Mouse (Mus musculus) Muller cell, postnatal 12 days (primary cell): ENCODE measurements around the gene Bri3bp.

Source experiments
- DNase-seq: peaks from one replicate; pipeline ENCODE4 v3.0.0-alpha.2; 2015; ENCODE audit errors: inconsistent ontology term

The Bri3bp gene

DNA sequence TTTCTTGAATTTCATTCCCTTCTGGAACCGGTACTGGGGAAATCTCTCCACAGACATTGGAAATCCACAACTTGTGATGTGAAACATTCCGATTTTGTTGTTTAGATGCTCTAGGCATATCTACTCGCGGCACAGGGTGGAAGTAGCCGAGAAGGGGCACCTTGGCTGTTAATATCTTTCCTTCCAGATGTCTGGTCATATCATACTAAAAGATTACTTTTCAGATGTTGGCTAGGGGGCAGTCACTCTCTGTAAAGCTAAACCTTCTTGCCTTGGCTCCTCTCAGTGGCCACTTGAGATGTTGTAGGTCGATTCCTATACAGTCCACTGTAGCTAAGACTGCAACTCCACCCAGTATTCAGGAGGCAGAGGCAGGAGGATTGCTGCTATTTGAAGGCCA is 14.7 kb downstream of the Bri3bp start:
- no peak for DNase-seq

DNA sequence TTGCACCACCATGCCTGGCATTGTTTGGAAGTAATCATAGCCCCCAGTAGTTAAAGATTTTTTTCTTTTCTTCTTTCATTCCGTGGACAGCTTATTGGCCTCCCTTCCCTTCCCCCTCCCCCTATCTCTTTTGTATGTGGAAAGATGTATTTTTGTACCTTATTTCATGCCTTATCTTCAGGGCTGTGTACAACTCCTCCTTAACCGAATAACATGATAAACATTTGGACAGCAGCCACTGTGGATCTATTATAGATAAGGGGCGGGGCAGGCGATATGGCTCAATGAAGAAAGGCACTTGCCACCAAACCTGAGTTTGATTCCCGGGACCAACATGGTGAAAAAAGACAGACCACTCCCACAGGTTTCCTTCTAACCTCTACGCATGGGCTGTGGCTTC is 16.2 kb downstream of the Bri3bp start:
- no peak for DNase-seq

DNA sequence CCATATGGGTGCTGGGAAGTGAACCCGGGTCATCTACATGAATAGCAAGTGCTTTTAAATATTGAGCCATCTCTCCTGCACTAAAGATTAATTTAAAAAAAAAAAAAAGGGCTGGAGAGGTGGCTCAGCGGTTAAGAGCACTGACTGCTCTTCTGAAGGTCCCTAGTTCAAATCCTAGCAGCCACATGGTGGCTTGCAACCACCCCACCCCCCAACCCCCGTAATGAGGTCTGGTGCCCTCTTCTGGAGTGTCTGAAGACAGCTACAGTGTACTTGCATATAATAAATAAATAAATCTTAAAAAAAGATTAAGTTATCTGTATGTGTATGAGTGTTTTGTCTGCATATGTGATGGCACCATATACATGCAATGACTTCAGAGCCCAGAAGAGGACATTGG is 19.2 kb downstream of the Bri3bp start:
- DNase-seq = no peak

GRCm38 (mm10) chr5:125461868-125462445 is 20.6 kb downstream of the Bri3bp start:
- no peak for DNase-seq

- no peak for DNase-seq
Measured at GRCm38 (mm10) chr5:125465192-125465591, 23.8 kb downstream of the Bri3bp start.

DNA sequence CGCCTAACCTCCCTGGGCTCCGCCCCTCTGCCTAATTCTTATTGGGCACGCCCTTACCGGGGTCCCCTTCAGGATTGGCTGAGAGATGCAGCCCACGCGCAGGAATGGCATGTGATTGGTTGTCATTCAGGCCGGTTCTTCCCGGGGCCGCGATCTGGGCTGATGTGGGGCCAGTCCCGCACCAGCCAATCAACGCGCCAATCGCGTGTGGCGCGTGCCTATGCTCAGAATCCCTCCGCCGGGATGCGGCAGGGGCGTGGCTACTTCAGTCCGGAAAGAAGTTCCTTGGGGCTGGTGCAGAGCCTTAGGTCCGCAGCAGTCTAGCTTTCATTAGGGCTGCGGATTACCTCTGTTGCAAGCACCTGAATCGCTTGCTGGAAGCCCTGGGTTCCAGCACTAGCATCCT is 24.3 kb downstream of the Bri3bp start:
- DNase-seq = peak; percentile 98

DNA sequence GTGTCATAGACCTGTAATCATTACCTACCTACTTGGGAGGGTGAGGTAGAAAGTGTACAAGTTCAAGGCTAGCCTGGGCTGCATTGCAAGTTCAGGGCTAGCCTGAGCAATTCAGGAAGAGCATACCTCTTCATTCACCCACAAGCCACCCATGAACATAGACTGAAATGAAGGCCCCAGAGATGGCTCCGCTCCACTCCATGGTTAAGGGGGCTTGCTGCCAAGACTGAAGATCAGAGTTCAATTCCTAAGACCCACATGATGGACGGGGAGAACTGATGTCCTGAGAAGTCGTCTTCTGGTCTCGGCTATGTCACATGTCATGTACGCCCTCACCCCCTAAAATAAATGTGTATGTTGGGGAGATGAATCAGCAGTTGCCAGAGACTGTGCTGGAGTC is 25.1 kb downstream of the Bri3bp start:
- DNase-seq = no peak

DNA sequence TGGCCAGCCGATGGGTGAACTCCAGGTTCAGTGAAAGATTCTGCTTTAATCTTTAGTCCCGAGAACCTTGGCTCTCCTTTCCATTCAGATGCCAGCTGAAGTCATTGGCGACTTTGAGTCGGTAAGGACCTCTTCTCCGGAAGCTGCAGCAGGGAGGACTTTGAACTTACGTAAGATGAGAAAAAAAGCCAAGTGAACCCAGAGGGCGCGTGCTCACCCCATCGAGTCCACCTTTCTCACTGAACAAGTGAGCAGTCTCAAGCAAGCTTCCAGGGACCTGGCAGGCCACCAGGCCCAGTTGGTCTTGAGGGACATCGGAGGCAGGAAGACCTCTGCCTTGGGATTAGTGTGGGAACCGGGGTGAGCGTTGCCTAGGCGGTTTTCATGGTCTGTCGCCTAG is 25.9 kb downstream of the Bri3bp start:
- no peak for DNase-seq

GRCm38 (mm10) chr5:125470713-125471112 is 29.3 kb downstream of the Bri3bp start:
- no peak for DNase-seq

DNA sequence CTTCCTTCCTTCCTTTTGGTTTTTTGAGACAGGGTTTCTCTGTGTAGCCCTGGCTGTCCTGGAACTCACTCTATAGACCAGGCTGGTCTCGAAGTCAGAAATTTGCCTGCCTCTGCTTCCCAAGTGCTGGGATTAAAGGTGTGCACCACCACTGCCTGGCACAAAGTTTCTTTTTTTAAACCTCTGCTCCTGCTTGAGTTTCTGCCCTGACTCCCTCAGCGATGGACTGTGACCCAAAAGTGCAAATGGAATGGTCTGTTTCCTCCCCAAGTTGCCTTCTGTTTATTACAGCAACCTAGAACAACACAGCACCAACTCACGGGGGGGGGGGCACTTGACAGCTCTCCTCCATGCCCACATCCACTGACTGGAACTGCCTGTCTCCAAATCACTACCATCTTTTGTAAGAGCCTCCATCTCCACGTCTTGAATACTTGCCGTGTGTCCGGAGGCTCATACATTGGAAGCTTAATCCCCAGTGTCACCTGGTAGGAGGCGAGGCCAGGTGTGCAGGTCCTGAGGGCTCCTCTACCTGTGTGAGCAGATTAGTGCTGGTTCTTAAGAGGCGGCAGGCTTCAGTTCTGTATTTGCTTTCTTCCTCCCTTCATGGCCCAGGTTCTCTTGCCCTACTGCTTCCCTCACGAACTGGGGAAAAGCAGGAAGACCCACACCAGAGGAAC is 31.6 kb downstream of the Bri3bp start:
- no peak for DNase-seq

GRCm38 (mm10) chr5:125475030-125475429 is 33.7 kb downstream of the Bri3bp start:
- DNase-seq = no peak

- DNase-seq = peak; percentile 99
Measured at GRCm38 (mm10) chr5:125475601-125476285, 34.4 kb downstream of the Bri3bp start, which contains the start of gene Aacs. TSS of gene Aacs (plus strand) at chr5:125475814.

DNA sequence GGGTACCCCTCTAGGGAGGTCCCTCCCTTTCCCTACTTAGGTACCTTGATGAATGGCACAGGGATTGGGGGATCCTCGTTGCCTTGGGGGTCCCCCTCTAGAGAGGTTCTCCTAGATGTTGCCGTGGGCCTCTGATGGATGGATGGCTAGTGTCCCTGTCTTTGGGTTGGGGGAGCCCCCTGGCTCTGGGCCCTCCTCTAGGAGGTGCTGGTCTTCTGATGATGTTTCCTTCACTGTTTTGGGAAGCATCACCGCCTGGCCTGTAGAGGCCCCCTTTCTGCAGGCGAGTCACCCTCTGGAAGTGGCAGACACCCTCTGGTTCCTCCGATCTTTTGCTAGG is 34.9 kb downstream of the Bri3bp start:
- DNase-seq = no peak

DNA sequence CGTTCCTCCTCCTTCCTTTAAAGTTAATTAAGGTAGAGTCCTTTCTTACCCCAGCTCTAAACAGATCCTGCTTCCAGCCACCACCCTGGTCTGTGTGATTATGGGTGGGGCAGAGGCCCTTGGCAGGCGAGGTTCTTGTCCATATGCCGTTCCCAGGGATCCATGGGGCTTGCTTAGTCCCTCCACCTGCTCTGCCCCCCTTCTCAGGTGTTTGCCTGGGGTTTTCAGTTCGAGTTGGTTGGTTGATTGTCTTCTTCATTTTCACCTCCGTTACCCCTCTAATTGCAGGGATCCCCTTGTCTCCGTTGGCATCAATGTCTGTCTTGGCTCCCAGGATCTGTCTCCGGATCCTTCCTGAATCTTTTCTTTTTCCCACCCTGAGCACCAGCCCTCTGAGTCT is 35.4 kb downstream of the Bri3bp start:
- DNase-seq = no peak

- DNase-seq = no peak
Measured at GRCm38 (mm10) chr5:125477533-125477932, 36.2 kb downstream of the Bri3bp start.

DNA sequence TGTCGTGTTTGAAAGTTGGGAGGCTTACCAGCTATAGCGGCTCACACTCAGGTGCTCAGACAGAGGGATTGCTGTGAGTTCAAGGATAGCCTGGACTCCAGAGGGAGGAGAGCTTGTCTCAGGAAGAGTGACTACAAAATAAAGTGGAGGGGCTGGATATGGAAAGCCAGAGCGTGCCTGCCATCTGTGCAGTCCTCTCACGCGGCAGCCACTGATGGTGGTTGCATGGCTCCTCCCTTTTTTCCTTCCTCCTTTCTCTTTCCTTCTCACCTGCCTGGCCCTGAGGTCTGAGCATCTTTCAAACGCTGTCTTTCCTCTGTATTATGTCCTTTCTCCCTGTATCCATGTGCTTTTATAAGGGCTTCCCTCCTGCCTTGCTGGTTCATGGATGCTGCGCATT is 36.7 kb downstream of the Bri3bp start:
- DNase-seq = no peak

GRCm38 (mm10) chr5:125479376-125479775 is 38.0 kb downstream of the Bri3bp start:
- no peak for DNase-seq

GRCm38 (mm10) chr5:125480434-125481231 is 39.3 kb downstream of the Bri3bp start:
- DNase-seq = no peak

- no peak for DNase-seq
Measured at GRCm38 (mm10) chr5:125482474-125482873, 41.1 kb downstream of the Bri3bp start.

- DNase-seq = no peak
Measured at GRCm38 (mm10) chr5:125483712-125484611, 42.6 kb downstream of the Bri3bp start.

DNA sequence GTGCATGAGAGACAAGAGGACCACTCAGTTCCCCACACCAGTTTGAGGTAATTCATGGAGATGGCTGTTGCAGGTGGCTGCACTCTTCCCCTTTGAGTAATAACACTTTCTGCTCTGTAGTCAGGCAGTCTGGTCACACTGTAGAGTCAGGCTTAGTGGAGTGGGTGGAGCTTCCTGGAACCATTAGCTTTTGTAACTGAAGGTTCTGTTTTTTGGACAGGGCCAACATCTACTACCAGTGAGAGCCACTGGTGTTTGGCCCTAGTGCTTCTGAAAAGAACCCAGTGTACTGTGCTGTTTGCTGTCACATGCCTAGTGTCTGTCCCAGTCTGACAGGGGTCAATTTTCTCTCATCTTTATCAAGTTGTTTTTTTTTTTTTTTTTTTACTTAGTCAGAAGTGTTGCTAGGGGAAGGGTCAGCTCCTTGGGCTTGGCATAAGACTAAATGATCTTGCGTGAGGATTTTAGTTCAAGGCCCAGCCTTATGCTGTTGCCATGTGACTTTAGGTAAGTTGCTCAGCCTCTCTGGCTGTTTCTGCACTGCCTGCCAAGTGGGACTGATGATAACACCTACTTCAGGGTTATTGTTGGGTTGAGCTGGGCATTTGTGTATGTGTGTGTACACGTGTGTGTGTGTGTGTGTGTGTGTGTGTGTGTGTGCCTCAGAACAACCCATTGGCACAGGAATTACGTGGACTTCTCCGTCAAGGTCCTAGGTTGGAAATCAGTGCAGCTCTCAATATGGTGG is 43.8 kb downstream of the Bri3bp start:
- DNase-seq = no peak
